Mouse (Mus musculus): ENCODE data around the gene Tmem240.
"Not testable (repeated sequence)": the region's sequence is repeated elsewhere in the genome, so short reads cannot be mapped to it uniquely, and the experiment has no call there.

The Tmem240 gene

GRCm38 (mm10) chr4:155770626-155771025, 36.0 kb downstream of the Tmem240 start:
- no peak for DNase-seq (ENCODE audit: low spot score)

- no peak for DNase-seq (ENCODE audit: low spot score)
Measured at GRCm38 (mm10) chr4:155771706-155772105, 37.1 kb downstream of the Tmem240 start.

DNA sequence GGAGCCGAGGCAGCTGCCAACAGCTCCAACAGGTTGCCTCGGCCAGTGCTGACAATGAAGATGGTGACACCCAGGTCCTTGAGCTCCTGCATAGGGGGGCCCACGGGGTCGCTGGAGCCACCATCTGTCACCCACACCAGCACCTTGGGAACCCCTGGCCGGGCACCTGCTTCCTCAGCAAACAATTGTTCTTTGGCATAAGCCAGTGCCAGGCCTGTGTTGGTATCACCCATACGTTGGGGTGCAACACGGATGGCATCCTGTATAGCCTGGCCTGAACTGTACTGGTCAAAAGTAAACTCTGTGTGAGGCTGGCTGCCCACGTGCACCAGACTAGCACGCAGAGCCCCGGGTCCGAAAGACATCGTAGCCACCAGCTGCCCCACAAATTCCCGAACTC, 38.2 kb downstream of the Tmem240 start:
- DNase-seq (ENCODE audit: low spot score) = no peak

DNA sequence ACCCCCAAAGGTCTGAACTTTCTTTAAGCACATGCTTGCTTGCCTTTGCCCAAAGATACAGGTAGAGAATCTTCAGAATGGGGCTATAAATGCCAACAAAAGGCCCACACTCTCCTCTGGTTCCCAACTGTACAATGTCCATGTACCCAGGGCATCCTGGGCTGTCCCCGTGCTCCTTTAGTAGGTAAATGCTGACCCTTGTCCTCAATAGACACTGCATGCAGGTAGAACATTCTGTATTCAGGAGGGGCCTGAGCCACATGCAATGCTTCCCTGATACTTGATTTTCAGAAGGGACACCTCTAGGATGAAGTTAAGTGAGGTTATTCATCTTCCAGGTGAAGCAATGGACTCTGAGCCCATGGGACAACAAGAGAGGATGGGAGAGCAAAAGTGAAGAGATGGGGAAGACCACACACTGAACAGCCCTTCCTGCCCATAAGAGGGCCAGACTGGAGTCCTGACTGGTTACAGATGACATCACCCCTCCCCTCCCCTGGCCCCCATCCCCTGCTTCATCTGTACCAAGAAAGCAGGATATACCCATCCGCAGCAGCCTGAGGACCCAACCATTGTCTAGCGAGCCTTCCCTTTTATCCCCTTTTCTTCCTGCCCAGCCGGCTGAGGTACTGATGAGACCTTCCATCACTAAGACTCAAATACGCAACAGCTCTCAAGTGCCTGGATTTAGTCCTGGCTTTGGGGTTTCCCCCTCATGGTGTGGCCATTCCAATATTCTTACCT, 38.9 kb downstream of the Tmem240 start:
- DNase-seq (ENCODE audit: low spot score) = no peak

GRCm38 (mm10) chr4:155774280-155774754, 39.7 kb downstream of the Tmem240 start, which contains the start of gene Vwa1:
TSS of gene Vwa1 (minus strand) at chr4:155774698.
- peak; percentile 80 for DNase-seq (ENCODE audit: low spot score)

DNA sequence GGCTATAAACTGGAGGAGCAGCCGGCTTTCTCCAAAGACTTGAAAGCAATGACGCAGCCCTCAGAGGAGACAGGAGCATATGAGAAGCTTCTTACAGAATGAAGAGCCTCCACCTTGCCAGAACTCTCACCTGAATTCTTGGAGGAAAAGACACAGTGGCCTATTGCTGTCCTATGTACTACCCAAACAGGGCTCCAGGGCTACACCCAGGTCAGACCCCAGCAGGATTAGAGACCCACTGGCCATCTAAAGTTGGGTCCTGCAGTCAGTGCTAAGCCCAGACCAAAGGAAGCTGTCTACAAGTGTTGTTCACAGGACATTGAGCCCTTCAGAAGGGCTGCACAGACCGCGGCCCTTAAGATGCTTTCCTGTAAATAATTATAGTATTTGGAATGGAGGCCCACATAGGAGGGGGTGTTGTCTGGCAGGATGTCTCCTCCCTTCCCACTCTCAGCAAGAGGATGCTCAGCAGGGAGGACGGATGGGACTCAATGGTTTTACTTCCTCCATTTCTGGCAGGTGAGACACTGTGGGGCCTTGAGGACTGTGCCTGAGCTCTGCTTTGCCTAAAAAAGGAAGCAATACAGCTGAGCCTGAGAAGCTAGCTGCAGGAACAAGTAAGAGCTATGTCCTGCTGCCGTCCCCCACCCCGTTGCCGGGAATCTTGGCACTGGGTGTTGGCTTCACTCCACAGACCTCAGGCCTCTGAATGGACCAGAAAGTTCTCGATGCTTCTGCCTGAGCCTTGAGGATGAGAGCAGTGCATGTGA, 40.6 kb downstream of the Tmem240 start:
- peak; percentile 57 for DNase-seq (ENCODE audit: low spot score)

DNA sequence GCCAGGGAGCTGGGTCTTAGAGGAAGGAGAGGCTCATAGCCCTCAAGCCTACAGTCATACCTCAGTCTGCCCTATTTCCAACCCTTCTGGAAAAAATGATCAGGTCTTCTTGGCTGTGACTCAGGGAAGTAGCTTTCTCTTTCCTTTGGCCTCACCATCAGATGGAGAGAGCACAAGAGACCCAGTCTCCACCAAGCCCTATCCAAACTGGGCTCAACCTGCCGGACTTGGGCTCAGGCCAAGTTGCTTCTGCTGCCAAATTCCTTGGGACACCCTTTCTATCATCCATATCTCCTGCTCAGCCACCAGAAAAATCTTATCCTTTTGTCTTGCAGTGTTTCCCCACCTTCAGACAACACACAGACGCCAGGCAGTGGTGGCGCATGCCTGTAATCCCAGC, 41.3 kb downstream of the Tmem240 start:
- no peak for DNase-seq (ENCODE audit: low spot score)

DNA sequence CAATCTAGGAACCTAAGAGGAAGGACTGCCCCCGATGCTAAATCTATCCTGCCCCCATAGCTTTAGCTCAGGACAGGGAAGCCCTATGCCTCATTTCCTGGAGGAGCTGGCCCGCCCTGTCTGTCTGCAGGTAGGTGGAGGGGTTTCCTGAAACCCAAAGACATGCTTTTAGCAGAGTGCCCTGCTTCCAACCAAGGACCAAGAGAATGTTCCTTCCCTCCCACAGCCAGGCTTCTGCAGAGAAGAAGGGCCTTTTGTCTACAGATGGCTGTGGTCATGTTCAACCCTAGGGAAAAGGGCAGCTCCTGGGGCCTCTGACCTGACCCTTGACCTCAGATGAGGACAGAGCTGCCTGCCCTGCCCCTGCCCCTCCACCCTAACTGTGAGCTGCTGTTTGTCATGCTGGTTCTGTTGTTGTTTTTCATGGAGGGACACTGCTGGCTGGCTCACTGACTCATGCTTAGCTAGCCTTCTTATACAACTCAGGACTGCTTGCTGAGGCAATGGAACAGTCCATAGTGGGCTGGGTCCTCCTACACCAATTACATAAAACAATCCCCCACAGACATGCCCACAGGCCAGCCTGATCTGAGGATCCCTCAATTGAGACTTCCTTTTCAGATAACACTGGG, 42.2 kb downstream of the Tmem240 start:
- no peak for DNase-seq (ENCODE audit: low spot score)

GRCm38 (mm10) chr4:155777816-155778215, 43.2 kb downstream of the Tmem240 start:
- DNase-seq (ENCODE audit: low spot score) = no peak

DNA sequence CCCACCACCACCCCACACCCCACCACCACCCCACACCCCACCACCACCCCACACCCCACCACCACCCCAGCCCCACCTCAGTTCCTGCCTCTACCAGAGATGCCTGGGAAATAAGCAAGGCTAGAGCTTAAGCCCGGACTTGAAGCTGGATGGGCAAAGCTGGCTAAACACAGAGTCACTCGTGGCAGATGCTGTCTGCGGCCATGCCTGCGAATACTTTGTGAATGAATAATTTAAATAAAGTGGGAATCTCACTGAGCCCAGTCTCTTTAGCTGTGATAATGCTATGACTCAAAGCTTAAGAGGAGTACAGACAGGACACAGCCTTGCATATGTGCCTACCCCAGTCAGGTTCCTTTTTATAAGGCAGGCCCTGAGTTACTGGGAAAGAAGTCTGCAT, 44.9 kb downstream of the Tmem240 start:
- DNase-seq (ENCODE audit: low spot score) = no peak

DNA sequence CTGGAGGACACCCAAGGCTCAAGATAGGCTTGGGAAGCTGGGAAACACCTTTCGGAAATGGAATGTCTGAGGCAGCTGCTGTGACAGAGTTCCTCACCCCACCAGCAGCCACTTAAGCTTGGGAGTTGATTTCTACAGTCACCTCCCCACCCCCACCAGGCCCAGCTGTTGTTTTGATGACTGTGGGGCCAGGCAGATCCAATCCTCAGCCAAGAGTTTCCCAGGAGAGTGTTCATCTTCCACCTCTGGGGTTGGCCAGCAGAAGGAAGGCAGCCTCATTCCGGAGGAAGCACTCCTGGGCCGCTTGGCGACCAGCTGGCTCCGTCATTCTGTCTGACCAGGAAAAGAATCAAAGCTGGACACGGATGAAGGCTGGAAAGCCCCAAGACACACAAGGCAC, 46.3 kb downstream of the Tmem240 start:
- no peak for DNase-seq (ENCODE audit: low spot score)

DNA sequence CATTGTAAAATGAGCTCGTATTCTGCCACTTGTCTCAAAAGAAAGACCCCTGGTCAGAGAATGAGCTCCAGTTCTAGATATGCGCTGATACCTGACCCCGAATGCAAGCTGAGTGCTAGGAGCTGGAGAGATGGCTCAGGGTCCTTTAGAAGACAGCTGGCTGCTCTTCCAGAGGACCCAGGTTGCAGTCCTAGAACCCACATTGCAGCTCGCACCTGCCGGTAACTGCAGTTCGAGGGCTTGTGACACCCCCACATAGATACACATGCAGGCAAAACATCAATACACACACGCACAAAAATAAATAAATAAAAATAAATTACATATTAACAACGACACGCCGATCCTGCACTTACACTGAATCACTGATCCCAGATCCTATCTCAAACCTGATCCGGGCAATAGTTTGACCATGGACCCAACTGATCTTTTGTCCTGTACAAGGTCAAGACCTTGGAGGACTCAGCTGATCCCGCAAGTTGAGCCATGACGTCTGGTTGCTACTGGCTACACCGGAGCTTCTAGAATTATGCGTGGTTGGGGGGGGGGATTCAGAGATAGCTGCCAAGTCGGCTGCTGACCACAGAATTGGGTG, 49.0 kb downstream of the Tmem240 start:
- no peak for DNase-seq (ENCODE audit: low spot score)

DNA sequence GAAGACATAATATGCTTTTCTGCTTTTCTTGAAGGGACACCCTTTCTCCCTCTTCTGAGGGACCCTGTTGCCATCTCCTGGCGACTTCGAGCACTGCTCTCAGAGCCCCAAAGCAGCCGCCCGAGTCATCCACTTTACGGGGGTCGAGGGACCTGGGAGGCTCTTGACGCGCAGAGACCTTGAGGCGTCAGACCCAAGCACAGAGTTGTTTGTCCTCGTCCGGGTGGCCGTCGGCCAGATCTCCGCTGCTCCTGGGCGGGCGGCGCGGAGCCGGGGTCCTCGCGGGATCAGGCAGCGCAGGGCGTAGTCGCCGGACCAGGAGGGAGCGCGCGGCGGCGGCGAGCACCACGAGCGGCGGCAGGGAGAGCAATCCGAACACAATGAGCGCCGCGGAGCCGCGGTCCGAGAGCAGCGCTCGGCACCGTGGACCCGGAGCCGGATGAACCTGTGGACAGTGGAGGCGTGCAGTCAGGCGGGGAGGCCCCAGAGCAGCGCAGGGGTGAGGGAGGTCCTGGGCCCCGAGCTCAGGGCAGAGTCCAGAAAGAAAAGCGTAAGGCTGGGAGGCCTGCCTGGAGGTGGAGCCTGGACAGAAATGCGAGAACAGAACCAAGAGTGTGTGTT, 49.6 kb downstream of the Tmem240 start:
- peak; percentile 76 for DNase-seq (ENCODE audit: low spot score)

- DNase-seq (ENCODE audit: low spot score) = no peak
Measured at GRCm38 (mm10) chr4:155785246-155785645, 50.6 kb downstream of the Tmem240 start.

DNA sequence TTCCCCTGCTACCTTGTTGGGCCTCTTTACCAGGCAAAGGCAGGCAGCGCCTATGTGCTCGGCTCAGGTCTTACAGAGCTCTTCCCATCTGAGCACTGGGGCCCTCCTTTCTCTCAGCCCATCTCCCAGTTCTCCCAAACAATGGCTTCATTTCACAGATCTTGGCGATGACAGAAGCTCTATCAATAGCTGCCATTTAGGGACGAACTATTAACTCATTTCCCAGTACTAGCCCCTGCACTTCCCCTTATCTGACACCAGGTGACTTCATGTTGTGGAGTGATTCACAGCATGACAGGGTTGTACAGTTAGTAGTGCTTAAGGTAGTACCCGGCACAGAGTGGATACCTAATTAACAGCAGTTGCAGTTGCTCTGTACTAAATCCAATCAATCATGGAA, 51.2 kb downstream of the Tmem240 start, which contains the start of gene Tmem88b:
Tmem88b (minus strand) TSS at position 56 of the 400 bp plus-strand sequence.
- DNase-seq (ENCODE audit: low spot score) = no peak

- no peak for DNase-seq (ENCODE audit: low spot score)
Measured at GRCm38 (mm10) chr4:155788300-155788699, 53.7 kb downstream of the Tmem240 start.

- not testable (repeated sequence) for DNase-seq (ENCODE audit: low spot score)
Measured at GRCm38 (mm10) chr4:155788833-155789232, 54.2 kb downstream of the Tmem240 start.

GRCm38 (mm10) chr4:155790021-155790489, 55.5 kb downstream of the Tmem240 start, which contains the start of gene Ankrd65:
TSS of gene Ankrd65 (plus strand) at chr4:155790439.
- no peak for DNase-seq (ENCODE audit: low spot score)

All from ovary, postnatal 14 days (tissue).